ENCODE assay signal across 10 mouse cellular contexts in genomic region chr13:63513374-63514098, GRCm38 (mm10). TPM values are rescaled to one million over a fixed set of nuclear protein-coding genes. Genes with fewer than 3 reads are reported as not detected.
A peak's percentile ranks its signal among the peaks of the same experiment; 100 is the strongest.
DNase-seq lines count a peak whose midpoint lies in the region; ATAC-seq and TF ChIP-seq lines count a peak whose summit lies in the region.
"Had no signal": no experiment of that assay in that cellular context is flagged by ENCODE, and none has a peak within 500 bp of the region (broad histone marks: within the 10 kb centered on the region; RNA-seq: fewer than 3 reads in every experiment).

No protein-coding gene starts in this region.

- no peak overlapping the region for H3K4me2 ChIP-seq in neural tube, embryonic 11.5 days (ENCODE audit: low read depth)
- H3K4me2 ChIP-seq in hindbrain, postnatal 0 days (ENCODE audit: low read depth, low read length), result no peak overlapping the region

- no peak for TF ChIP-seq POLR2A in cerebellum, adult 2 months (IDR thresholded peaks at IDR 0.05; ENCODE audit: borderline replicate concordance, insufficient read depth, low read length)

- peak; percentile 53 to 58 for DNase-seq in cerebellum, adult 2 months
- DNase-seq in cerebellum, adult 11 months, result no peak
- no peak for DNase-seq in neural tube, embryonic 11.5 days (ENCODE audit: low spot score)
- DNase-seq in neural tube, embryonic 10.5 days (ENCODE audit: extremely low spot score, low spot score), result no peak
- peak; percentile 45 for DNase-seq in hindbrain, postnatal 0 days (ENCODE audit: low spot score)
- no peak for DNase-seq in layer of hippocampus, adult 2 months (ENCODE audit: low spot score in 2 of 2)
- no peak for DNase-seq in right cerebral cortex, postnatal 25 days
- DNase-seq: heart, adult 2 months; kidney, adult 2 months had no signal

- H3K27me3 ChIP-seq in cerebellum, adult 2 months (ENCODE audit: control insufficient read depth, insufficient read depth, low read length), result no peaks in the 10 kb centered on the region
- no peaks in the 10 kb centered on the region for H3K27me3 ChIP-seq in neural tube, embryonic 11.5 days (ENCODE audit: control insufficient read depth, insufficient read depth, low read length)
- no peaks in the 10 kb centered on the region for H3K27me3 ChIP-seq in hindbrain, postnatal 0 days (ENCODE audit: insufficient read depth, low read length)

- H3K36me3 ChIP-seq in neural tube, embryonic 11.5 days (ENCODE audit: control insufficient read depth, insufficient read depth, low read length), result peaks cover 37% of the 10 kb centered on the region
- H3K36me3 ChIP-seq in hindbrain, postnatal 0 days (ENCODE audit: insufficient read depth, low read length), result peaks cover 74% of the 10 kb centered on the region

- H3K9me3 ChIP-seq in neural tube, embryonic 11.5 days (ENCODE audit: control insufficient read depth, low read length), result no peaks in the 10 kb centered on the region
- H3K9me3 ChIP-seq in hindbrain, postnatal 0 days (ENCODE audit: low read length), result no peaks in the 10 kb centered on the region

- H3K9ac ChIP-seq in neural tube, embryonic 11.5 days (ENCODE audit: low read length), result no peak overlapping the region
- H3K9ac ChIP-seq in hindbrain, postnatal 0 days (replicated peaks; ENCODE audit: low read length), result no peak overlapping the region

- TF ChIP-seq CTCF in cerebellum, adult 2 months (IDR thresholded peaks at IDR 0.05; ENCODE audit: borderline replicate concordance, insufficient read depth, low read depth, low read length), result no peak
- no peak for TF ChIP-seq CTCF in hindbrain, postnatal 0 days (IDR thresholded peaks at IDR 0.05; ENCODE audit: low read depth)
- TF ChIP-seq CTCF in layer of hippocampus, adult 2 months (conservative IDR thresholded peaks at IDR 0.05), result no peak

- H3K4me3 ChIP-seq in cerebellum, adult 2 months (replicated peaks; ENCODE audit: insufficient read depth, low read depth, low read length), result no peak overlapping the region
- no peak overlapping the region for H3K4me3 ChIP-seq in neural tube, embryonic 11.5 days (ENCODE audit: low read depth, low read length)
- H3K4me3 ChIP-seq in hindbrain, postnatal 0 days (ENCODE audit: low read length), result no peak overlapping the region
- no peak overlapping the region for H3K4me3 ChIP-seq in layer of hippocampus, adult 2 months
- H3K4me3 ChIP-seq: heart, adult 2 months had no signal

- peaks cover 3% of the 10 kb centered on the region; the same call in 1 of the 2 replicates for H3K4me1 ChIP-seq in cerebellum, adult 2 months (ENCODE audit: control insufficient read depth, insufficient read depth, low read length)
- peaks cover 29% of the 10 kb centered on the region for H3K4me1 ChIP-seq in neural tube, embryonic 11.5 days (ENCODE audit: control insufficient read depth, insufficient read depth, low read length)
- H3K4me1 ChIP-seq in hindbrain, postnatal 0 days (ENCODE audit: insufficient read depth, low read length), result no peaks in the 10 kb centered on the region

- H3K27ac ChIP-seq in cerebellum, adult 2 months (ENCODE audit: insufficient read depth, low read length), result no peak overlapping the region
- 0 out of 2 replicates have a peak overlapping the region, but pooled peaks have one; percentile 5 for H3K27ac ChIP-seq in neural tube, embryonic 11.5 days (ENCODE audit: low read depth, low read length)
- H3K27ac ChIP-seq in hindbrain, postnatal 0 days, result no peak overlapping the region
- H3K27ac ChIP-seq in layer of hippocampus, adult 2 months, result no peak overlapping the region
- H3K27ac ChIP-seq: heart, adult 2 months had no signal

- 34% methylated on average over 26 of the region's 26 CpGs for WGBS in cerebellum, adult 2 months
- 56% methylated on average over 26 of the region's 26 CpGs for WGBS in neural tube, embryonic 11.5 days
- WGBS in hindbrain, postnatal 0 days, result 42% methylated on average over 26 of the region's 26 CpGs

- 0 out of 2 replicates have a peak, but pooled peaks have one; percentile 13 for ATAC-seq in neural tube, embryonic 11.5 days (ENCODE audit: insufficient read depth, low FRiP score, low TSS enrichment)
- peak; percentile 15; the same call in 1 of the 2 replicates for ATAC-seq in hindbrain, postnatal 0 days
- ATAC-seq in megakaryocyte progenitor cell, adult 5-6 weeks (replicated peaks; ENCODE audit: poor library complexity), result no peak

RNA-seq across cellular contexts. Expression of gene Fancc, which starts 16.5 kb away (rescaled TPM):
- 18.4 and 18.6 TPM in 2 replicates for polyA plus RNA-seq in cerebellum, adult 2 months (2012; rRNA removed)
- polyA plus RNA-seq in neural tube, embryonic 11.5 days (2014; fragmentation: Nextera tagmentation; extraction: Ambion mirVana), result 22.2 and 26.3 TPM in 2 replicates
- 17.7 and 25.9 TPM in 2 replicates for total RNA-seq in hindbrain, postnatal 0 days (2014; rRNA removed)
- 11.4 and 11.9 TPM in 2 replicates for polyA plus RNA-seq in hindbrain, postnatal 0 days (2015; fragmentation: Nextera tagmentation; extraction: Ambion mirVana)
- 10.0 and 11.6 TPM in 2 replicates for total RNA-seq in megakaryocyte progenitor cell, adult 5-6 weeks (2015)
- 10.1 and 16.7 TPM in 2 replicates for total RNA-seq in megakaryocyte progenitor cell, adult 5-6 weeks (2017)
- total RNA-seq in layer of hippocampus, adult 2 months (2021), result 1 to 10 TPM; 6.5 to 9.5 TPM

RNA-seq across cellular contexts. Expression of gene Ptch1, which starts 59.9 kb away (rescaled TPM):
- polyA plus RNA-seq in cerebellum, adult 2 months (2012; rRNA removed), result 63.6 and 63.7 TPM in 2 replicates
- polyA plus RNA-seq in neural tube, embryonic 11.5 days (2014; fragmentation: Nextera tagmentation; extraction: Ambion mirVana), result 22.8 and 24.2 TPM in 2 replicates
- total RNA-seq in hindbrain, postnatal 0 days (2014; rRNA removed), result 39.0 and 58.4 TPM in 2 replicates
- 9.6 and 10.4 TPM in 2 replicates for polyA plus RNA-seq in hindbrain, postnatal 0 days (2015; fragmentation: Nextera tagmentation; extraction: Ambion mirVana)
- 8.6 and 11.6 TPM in 2 replicates for total RNA-seq in megakaryocyte progenitor cell, adult 5-6 weeks (2015)
- 6.5 TPM in 2 replicates for total RNA-seq in megakaryocyte progenitor cell, adult 5-6 weeks (2017)
- total RNA-seq in layer of hippocampus, adult 2 months (2021), result 10 to 100 TPM; 43.9 to 45.4 TPM

Comparison
In these comparisons a context has a peak if more than half of its experiments do, and no peak if none do; other contexts are left out.
1. DNase-seq: peak in cerebellum, adult 2 months (2 of 2) and hindbrain, postnatal 0 days (single experiment); none in cerebellum, adult 11 months (single experiment), neural tube, embryonic 11.5 days (single experiment), neural tube, embryonic 10.5 days (single experiment), layer of hippocampus, adult 2 months (0 of 2) and right cerebral cortex, postnatal 25 days (single experiment).